Mouse (Mus musculus) lung, embryonic 15.5 days (tissue): Measurements from ENCODE around the gene Eif3m. TPM values are rescaled to one million over a fixed set of nuclear protein-coding genes. Genes with fewer than 3 reads are reported as not detected.
"Not testable (repeated sequence)": the region's sequence is repeated elsewhere in the genome, so short reads cannot be mapped to it uniquely, and the experiment has no call there.

Experiments used
- ATAC-seq: fragments of 200-750 bp; cut with Nextera tagmentation; 2 replicates; pipeline ENCODE4 v1.8.0; 2017; ENCODE audit warnings: moderate number of reproducible peaks, borderline replicate concordance; ENCODE audit not compliant: low FRiP score, low TSS enrichment; ENCODE audit errors: extremely low read depth
- H3K27ac ChIP-seq: fragments of 300-500 bp; sonication (generic); 2 replicates; pipeline ENCODE4 v1.5.1; 2015; ENCODE audit warnings: moderate library complexity, mild to moderate bottlenecking, inconsistent platforms
- H3K27me3 ChIP-seq: fragments of 300-500 bp; sonication (generic); 2 replicates; pipeline ENCODE4 v1.6.1; 2015; ENCODE audit warnings: inconsistent platforms
- H3K36me3 ChIP-seq: fragments of 300-500 bp; sonication (generic); 2 replicates; pipeline ENCODE4 v1.6.1; 2015; ENCODE audit warnings: inconsistent platforms
- H3K4me1 ChIP-seq: fragments of 300-500 bp; sonication (generic); 2 replicates; pipeline ENCODE4 v1.6.1; 2015; ENCODE audit warnings: inconsistent platforms
- H3K4me2 ChIP-seq: fragments of 300-500 bp; sonication (generic); 2 replicates; pipeline ENCODE4 v1.6.1; 2015; ENCODE audit warnings: inconsistent platforms, mild to moderate bottlenecking, moderate library complexity
- H3K4me3 ChIP-seq: fragments of 300-500 bp; sonication (generic); 2 replicates; pipeline ENCODE4 v1.5.1; 2015; ENCODE audit warnings: mild to moderate bottlenecking, inconsistent platforms
- H3K9ac ChIP-seq: fragments of 300-500 bp; sonication (generic); 2 replicates; pipeline ENCODE4 v1.6.1; 2015; ENCODE audit warnings: inconsistent platforms
- H3K9me3 ChIP-seq: fragments of 300-500 bp; sonication (generic); 2 replicates; pipeline ENCODE4 v1.6.1; 2016; ENCODE audit warnings: inconsistent platforms
- WGBS: fragments of 180-500 bp; shearing (Covaris S2); methylation state at CpG from one replicate; pipeline ENCODE4 v1.1.7; 2015; 5-methylcytosine and 5-hydroxymethylcytosine counted together
- polyA plus RNA-seq: library from polyadenylated mRNA; unstranded; fragments of >200 nt; fragmentation: Nextera tagmentation; extraction: Ambion mirVana; gene quantifications from 2 replicates; pipeline ENCODE4 v1.2.1, GENCODE M21; 2015

Eif3m gene
- polyA plus RNA-seq, 1 experiment from 2014 or later: 277 TPM

DNA sequence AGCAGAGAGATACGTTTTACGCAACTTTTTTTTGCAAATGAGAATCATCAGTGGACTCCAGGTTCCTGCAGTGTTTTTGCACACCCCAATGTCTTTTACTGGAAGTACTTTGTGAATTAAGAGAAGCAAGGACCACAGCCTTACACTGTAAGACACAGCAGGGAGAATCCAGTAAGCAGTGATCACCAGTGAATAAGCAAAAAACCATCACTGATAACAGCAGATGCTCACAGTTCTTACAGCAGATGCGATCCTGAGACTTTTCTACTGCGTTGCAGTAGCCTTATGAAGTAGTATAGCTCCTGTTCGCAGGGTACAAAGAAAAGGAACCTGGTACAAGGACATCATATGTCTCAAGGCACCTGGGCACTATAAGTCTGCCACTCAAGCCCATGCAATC lies 13.6 kb upstream of the Eif3m start:
- H3K9ac ChIP-seq: no peak overlapping the region
- no peaks in the 10 kb centered on the region for H3K27me3 ChIP-seq
- ATAC-seq: no peak
- H3K4me1 ChIP-seq: no peaks in the 10 kb centered on the region
- H3K36me3 ChIP-seq: no peaks in the 10 kb centered on the region
- H3K27ac ChIP-seq: no peak overlapping the region
- H3K4me2 ChIP-seq: no peak overlapping the region
- no peaks in the 10 kb centered on the region for H3K9me3 ChIP-seq
- H3K4me3 ChIP-seq: no peak overlapping the region
- WGBS: 82% methylated on average over 5 of the region's 5 CpGs

DNA sequence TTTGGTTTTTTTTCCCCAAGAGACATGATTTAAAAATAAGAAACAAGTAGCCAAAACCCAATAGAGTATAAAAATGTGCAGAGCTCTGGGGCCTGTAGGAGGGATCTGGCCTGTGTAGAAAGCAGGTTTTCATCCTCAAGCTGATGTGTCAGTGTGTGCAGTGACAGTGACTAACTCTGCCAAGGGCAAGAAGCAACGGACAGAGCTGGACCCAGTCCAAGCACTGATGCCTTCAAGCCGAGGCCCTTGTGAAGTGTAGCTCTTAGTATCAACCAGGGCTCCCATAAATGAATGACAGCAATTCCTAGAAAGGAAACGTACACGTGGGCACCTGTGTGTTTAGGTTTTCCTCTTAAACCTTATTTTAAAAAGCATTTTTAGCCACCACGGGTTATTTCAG lies 11.9 kb upstream of the Eif3m start:
- no peak overlapping the region for H3K4me3 ChIP-seq
- H3K9me3 ChIP-seq: no peaks in the 10 kb centered on the region
- no peak overlapping the region for H3K4me2 ChIP-seq
- WGBS: 53% methylated on average over 5 of the region's 5 CpGs
- H3K27me3 ChIP-seq: no peaks in the 10 kb centered on the region
- no peaks in the 10 kb centered on the region for H3K36me3 ChIP-seq
- H3K27ac ChIP-seq: no peak overlapping the region
- H3K9ac ChIP-seq: no peak overlapping the region
- ATAC-seq: no peak
- H3K4me1 ChIP-seq: no peaks in the 10 kb centered on the region

DNA sequence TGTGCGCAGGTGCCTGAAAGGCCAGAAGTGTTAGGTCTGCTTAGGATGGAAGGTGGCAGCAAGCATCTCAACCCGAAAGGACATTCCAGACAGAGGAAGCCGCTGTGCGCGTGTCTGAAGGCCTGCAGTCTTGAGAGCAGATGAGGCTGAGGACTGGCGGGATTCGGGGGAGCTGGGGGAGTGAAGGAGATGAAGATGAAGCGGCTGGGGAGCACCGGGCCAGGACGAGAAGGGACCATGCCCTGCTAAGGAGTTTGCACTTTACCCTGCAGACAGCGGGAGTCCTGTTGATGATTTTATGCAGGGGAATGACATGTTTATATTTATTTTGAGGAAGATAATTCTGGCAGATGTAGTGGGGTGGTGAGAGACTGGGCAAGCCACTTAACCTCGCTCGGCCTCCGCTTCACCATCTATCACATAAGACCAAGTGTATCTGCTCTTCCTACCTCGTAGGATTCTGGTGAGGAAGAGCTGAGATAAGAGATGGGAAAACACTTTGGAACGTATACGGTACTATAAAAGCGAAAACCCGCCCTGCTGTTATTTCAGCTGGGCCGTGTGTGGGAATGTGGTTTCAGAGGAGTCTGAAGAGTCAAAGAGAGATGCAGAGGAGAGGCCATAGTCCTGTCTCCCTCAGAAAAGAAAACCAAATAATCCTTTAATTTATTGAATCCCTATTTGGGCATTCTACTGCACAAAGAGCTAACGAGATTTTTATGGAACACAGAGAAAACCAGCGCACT lies 10.2 kb upstream of the Eif3m start:
- H3K4me2 ChIP-seq: no peak overlapping the region
- WGBS: 42% methylated on average over 22 of the region's 22 CpGs
- ATAC-seq: no peak

DNA sequence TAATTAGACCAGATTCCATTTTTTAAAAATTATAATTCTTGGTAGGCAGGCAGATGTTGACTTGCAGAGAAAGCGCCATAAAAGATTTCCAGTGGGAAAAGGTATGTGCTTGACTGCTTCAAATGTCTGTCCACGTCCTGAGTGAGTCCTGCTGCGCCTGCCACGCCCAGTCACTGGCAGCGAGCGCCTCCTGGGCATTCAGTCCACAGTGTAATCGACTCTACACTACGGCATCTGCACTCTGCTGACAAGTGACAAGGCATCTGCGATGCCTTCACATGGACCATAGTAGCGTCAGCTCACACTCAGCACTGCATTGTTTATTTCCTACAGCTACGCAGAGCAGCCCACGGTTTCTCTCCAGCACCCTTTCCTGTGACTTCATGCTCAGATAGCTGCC lies 8.7 kb upstream of the Eif3m start:
- 47% methylated on average over 12 of the region's 12 CpGs for WGBS
- H3K36me3 ChIP-seq, H3K27me3 ChIP-seq, H3K4me1 ChIP-seq, H3K4me2 ChIP-seq, H3K27ac ChIP-seq, H3K4me3 ChIP-seq, ATAC-seq, H3K9ac ChIP-seq, H3K9me3 ChIP-seq: not testable (repeated sequence)

More for the DNA sequence above, 10.2 kb upstream of the Eif3m start:
- Histone ChIP-seq H3K9me3 (no peaks in the 10 kb centered on the region), H3K4me1 (no peaks in the 10 kb centered on the region), H3K27ac (no peak overlapping the region), H3K27me3 (no peaks in the 10 kb centered on the region), H3K4me3 (no peak overlapping the region), H3K36me3 (no peaks in the 10 kb centered on the region), H3K9ac (no peak overlapping the region)

DNA sequence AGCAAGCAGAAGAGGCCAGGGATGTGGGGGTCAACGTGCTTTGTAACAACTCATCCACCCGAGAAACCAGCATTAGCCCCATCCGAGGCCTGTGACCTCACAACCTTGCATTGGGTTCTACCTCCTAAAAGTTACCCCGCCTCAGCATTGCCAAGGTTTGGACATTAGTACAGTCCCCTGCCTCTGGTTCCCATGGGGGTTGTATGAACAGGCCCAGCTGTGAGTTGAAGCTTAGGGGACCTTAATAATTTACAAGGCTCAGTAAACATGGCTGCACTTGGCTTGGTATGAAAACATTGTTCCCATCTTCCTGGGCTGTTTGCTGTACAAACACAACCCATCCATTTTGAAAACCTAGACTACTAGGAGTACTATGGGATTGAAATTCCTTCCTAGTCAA lies 6.9 kb upstream of the Eif3m start:
- H3K4me1 ChIP-seq: no peaks in the 10 kb centered on the region
- H3K27me3 ChIP-seq: no peaks in the 10 kb centered on the region
- no peak overlapping the region for H3K4me3 ChIP-seq
- no peak overlapping the region for H3K4me2 ChIP-seq
- 77% methylated on average over 4 of the region's 4 CpGs for WGBS
- no peak overlapping the region for H3K27ac ChIP-seq
- H3K9ac ChIP-seq: no peak overlapping the region
- H3K36me3 ChIP-seq: no peaks in the 10 kb centered on the region
- ATAC-seq: no peak
- no peaks in the 10 kb centered on the region for H3K9me3 ChIP-seq

DNA sequence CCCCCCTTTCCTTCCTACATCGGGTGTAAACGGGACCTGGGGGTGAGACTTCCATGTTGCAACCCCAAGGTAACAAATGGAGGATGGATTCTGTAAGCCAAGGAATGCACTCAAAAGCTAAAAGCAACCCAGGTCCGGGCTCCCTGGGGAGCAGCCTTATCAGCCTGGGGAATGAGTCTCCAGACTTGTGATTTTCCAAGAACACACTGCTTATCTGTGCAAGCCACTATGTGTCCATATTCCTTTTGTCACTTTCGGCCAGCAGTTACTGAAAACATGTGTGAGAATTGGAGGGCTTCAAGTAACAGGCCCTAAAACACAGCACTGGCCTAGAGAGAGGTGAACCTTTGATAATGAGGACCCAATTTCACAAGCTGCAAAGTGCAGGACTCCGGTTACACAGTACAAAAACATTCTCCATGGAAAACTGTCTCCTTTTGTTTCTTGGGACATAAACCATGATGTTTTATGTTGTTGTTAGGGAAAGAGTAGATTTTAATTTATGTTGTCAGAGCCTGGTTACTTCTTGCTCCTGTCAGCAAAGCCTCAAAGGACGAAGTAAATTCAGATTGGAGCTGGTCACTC lies 6.2 kb upstream of the Eif3m start:
- H3K4me3 ChIP-seq: no peak overlapping the region
- H3K9ac ChIP-seq: no peak overlapping the region
- H3K9me3 ChIP-seq: no peaks in the 10 kb centered on the region
- no peak for ATAC-seq
- WGBS: 58% methylated on average over 6 of the region's 6 CpGs
- no peaks in the 10 kb centered on the region for H3K27me3 ChIP-seq
- no peaks in the 10 kb centered on the region for H3K4me1 ChIP-seq
- no peak overlapping the region for H3K27ac ChIP-seq
- no peak overlapping the region for H3K4me2 ChIP-seq
- no peaks in the 10 kb centered on the region for H3K36me3 ChIP-seq

DNA sequence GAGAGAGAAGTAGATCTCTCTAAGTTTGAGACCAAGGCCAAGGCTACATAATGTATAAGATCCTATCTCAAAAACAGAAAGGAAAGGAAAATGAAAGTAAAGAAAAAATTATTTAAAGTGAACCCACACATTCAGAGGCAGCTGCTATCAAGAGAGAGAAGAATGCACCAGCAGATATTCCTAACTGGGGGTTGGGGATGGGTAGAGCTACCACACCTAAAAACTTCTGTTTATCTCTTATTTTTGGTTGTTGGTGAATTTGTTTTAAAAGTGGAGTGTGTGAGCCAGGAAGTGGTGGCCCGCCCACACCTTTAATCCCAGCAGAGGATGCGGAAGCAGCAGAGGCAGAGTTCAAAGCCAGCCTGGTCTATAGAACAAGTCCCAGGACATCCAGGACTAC lies 5.0 kb upstream of the Eif3m start:
- H3K4me1 ChIP-seq: peaks cover 5% of the 10 kb centered on the region; the same call in 1 of the 2 replicates
- H3K4me3 ChIP-seq: no peak overlapping the region
- ATAC-seq: no peak
- H3K27ac ChIP-seq: no peak overlapping the region
- no peaks in the 10 kb centered on the region for H3K36me3 ChIP-seq
- no peak overlapping the region for H3K4me2 ChIP-seq
- WGBS: 89% methylated on average over 2 of the region's 2 CpGs
- no peaks in the 10 kb centered on the region for H3K9me3 ChIP-seq
- no peak overlapping the region for H3K9ac ChIP-seq
- no peaks in the 10 kb centered on the region for H3K27me3 ChIP-seq

DNA sequence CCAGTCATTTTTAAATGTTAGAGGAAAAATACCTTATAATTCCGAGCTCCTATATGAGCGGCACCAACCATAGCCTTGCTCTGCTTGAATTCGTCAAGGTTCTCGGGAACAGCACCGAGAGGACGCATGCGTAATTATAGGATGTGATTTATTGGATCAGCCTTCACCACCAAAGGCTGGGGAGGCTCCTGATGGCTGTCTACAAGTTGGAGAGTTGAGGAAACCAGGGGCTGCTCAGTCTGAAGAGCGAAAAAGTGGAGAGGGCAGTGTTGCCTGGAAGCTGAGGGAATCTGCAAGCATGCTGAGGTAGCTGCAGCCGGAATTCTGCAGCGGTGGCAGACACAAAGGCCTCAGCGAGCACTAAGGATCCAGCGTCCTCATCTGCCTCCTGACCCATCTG lies 4.4 kb upstream of the Eif3m start:
- H3K27ac ChIP-seq: no peak overlapping the region
- H3K4me1 ChIP-seq: peaks cover 5% of the 10 kb centered on the region; the same call in 1 of the 2 replicates
- no peak overlapping the region for H3K4me3 ChIP-seq
- WGBS: 78% methylated on average over 12 of the region's 12 CpGs
- H3K9ac ChIP-seq: no peak overlapping the region
- H3K36me3 ChIP-seq: no peaks in the 10 kb centered on the region
- H3K9me3 ChIP-seq: no peaks in the 10 kb centered on the region
- no peak for ATAC-seq
- no peak overlapping the region for H3K4me2 ChIP-seq
- no peaks in the 10 kb centered on the region for H3K27me3 ChIP-seq

DNA sequence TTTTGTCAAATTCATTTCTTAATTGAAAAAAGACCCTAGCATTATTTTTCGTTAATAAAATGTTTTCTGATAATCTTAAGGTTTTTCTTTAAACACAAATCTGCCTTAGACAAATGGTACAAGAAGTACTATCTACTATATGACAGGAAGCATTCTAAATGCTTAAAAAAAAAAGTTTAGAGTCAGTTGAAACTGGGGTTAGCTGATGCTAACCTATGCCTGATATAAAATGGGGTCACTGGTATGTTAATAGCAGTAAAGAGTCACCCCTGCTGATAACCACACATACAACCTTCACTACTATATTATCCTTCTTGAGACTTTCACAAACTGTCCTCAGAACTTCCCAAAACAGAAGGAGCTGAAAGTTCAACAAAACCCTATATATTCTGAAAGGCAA lies 2.6 kb upstream of the Eif3m start:
- H3K9me3 ChIP-seq: no peaks in the 10 kb centered on the region
- H3K27me3 ChIP-seq: no peaks in the 10 kb centered on the region
- H3K36me3 ChIP-seq: no peaks in the 10 kb centered on the region
- no peak overlapping the region for H3K4me2 ChIP-seq
- 67% methylated on average over 1 of the region's 1 CpGs for WGBS
- no peak for ATAC-seq
- H3K4me1 ChIP-seq: peaks cover 11% of the 10 kb centered on the region
- H3K27ac ChIP-seq: no peak overlapping the region
- no peak overlapping the region for H3K9ac ChIP-seq
- H3K4me3 ChIP-seq: no peak overlapping the region

DNA sequence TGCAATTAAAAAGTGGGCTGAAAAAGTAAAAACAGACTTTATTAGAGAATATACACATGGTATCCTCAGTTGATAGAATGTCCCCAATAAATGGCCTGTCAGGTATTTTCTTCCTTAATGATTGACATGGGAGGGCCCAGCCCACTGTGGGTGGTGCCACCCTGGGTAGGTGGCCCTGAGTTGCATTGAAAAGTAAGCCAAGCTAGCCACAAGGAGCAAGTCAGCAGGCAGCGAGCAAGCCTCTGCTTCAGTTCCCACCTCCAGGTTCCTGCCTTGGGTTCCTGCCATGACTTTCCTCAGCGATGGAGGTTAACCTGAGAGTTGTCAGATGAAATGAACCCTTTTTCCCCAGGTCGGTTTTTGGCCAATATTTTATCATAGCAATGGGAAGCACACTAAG lies 922 bp upstream of the Eif3m start:
- H3K4me2 ChIP-seq: peak overlapping the region; percentile 64

DNA sequence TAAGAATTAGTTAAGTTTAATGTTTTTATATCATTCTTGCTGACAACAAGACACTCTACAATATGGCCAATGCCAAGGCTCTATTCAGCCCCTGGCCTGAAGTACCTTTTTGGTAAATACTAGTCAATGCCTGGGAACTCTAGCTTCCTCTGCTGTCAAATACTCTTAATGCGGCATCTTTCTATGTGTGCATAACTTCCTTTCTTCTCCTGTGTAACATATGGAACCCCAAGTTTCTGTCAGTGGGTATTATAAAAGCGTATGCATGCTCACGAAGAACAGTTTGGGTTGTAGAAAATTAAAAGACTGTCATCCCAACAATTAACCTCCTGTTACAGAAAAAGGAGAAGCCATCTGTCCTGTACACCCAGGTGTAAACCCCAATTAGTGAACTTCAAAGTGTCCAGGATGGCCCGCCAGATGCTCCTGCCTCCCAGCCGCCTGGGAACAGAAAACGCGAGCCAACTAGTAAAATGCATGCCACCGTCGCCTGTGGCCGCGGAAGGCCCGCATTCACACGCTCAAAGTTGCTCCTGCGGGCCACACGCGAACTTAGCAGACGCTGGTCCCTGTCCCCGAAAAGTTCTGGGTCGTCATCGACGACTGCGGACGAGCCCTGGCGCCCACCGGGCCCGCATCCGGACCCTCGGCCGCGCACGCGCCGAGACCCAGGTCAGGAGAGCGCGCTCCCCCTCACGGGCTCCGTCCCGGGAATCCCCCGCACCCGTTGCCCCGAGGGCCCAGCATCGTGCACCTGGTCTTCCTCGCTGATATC lies 501 bp downstream of the Eif3m start:
- Histone ChIP-seq H3K4me1 (peaks cover 11% of the 10 kb centered on the region), H3K27ac (peak overlapping the region; percentile 70), H3K27me3 (no peaks in the 10 kb centered on the region), H3K4me2 (peak overlapping the region; percentile 64), H3K36me3 (peaks cover 22% of the 10 kb centered on the region), H3K9me3 (no peaks in the 10 kb centered on the region), H3K4me3 (peak overlapping the region; percentile 75), H3K9ac (peak overlapping the region; percentile 87)
- WGBS: under 1% methylated on average over 43 of the region's 43 CpGs
- ATAC-seq: peak; percentile 82

More for the DNA sequence above, 922 bp upstream of the Eif3m start:
- H3K9ac ChIP-seq: no peak overlapping the region
- H3K9me3 ChIP-seq: no peaks in the 10 kb centered on the region
- H3K27me3 ChIP-seq: no peaks in the 10 kb centered on the region
- ATAC-seq: no peak
- H3K27ac ChIP-seq: no peak overlapping the region
- peaks cover 11% of the 10 kb centered on the region for H3K4me1 ChIP-seq
- no peak overlapping the region for H3K4me3 ChIP-seq
- H3K36me3 ChIP-seq: peaks cover 10% of the 10 kb centered on the region
- 80% methylated on average over 3 of the region's 3 CpGs for WGBS

DNA sequence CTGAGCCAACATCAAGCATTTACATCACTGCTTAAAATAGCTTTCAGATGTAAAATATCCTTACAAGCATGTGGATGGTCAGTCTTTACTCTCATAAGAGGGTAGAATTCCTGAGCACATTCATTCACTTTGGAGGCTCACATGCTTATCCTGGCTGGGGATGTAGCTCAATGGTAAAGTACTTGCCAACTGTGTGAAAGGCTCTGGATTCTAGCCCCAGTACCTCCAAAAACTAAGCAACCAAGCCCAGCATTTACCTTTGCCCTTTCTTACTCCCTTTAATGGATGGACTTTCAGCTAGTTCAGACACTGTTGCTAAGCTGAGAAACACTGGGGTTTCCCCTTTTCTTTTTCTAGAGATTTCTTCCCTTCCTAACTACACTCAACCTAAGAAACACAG lies 9.6 kb downstream of the Eif3m start:
- no peaks in the 10 kb centered on the region for H3K4me1 ChIP-seq
- H3K9me3 ChIP-seq: no peaks in the 10 kb centered on the region
- no peak overlapping the region for H3K27ac ChIP-seq
- ATAC-seq: no peak
- no peak overlapping the region for H3K9ac ChIP-seq
- peaks cover 70% of the 10 kb centered on the region for H3K36me3 ChIP-seq
- H3K4me3 ChIP-seq: no peak overlapping the region
- H3K4me2 ChIP-seq: no peak overlapping the region
- H3K27me3 ChIP-seq: no peaks in the 10 kb centered on the region
